In the genomic region with DNA sequence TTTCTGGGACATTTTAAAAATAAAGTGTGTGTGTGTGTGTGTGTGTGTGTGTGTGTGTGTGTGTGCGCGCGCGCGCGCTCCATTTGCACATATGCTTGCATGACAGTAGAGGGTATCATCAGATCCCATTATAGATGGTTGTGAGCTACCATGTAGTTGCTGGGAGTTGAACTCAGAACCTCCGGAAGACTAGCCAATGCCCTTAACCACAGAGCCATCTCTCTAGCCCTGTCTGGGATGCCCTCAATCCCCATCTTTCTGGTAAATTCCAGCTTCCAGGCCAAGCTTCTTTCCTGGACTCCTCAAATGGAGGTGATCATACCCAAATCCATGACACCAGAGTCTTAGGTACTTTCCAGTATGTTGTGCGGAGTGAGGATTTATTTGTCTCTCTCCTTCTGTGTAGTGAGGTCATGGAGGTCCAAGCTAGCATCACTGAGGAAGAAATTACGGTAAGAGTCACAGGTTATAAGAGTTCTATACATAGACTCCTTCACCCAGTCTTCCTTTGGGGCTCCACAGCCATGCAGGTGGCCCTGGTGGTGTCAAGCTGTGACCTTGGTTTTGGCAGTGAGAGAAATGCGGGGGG, we compare ENCODE assay signal across 26 mouse cellular contexts. TPM values are rescaled to one million over a fixed set of nuclear protein-coding genes. Genes with fewer than 3 reads are reported as not detected.
DNase-seq lines count a peak whose midpoint lies in the region; ATAC-seq and TF ChIP-seq lines count a peak whose summit lies in the region.
"Had no signal": no experiment of that assay in that cellular context is flagged by ENCODE, and none has a peak within 500 bp of the region (broad histone marks: within the 10 kb centered on the region; RNA-seq: fewer than 3 reads in every experiment).

No protein-coding gene starts in this region.

- WGBS in hindbrain, embryonic 11.5 days = 31% methylated on average over 10 of the region's 10 CpGs
- 31% methylated on average over 10 of the region's 10 CpGs for WGBS in hindbrain, embryonic 12.5 days
- 27% methylated on average over 10 of the region's 10 CpGs for WGBS in embryonic facial prominence, embryonic 10.5 days
- 62% methylated on average over 10 of the region's 10 CpGs for WGBS in intestine, embryonic 14.5 days
- WGBS in intestine, postnatal 0 days = 41% methylated on average over 10 of the region's 10 CpGs
- WGBS in forebrain, embryonic 16.5 days = 49% methylated on average over 10 of the region's 10 CpGs

- TF ChIP-seq CTCF in intestine, postnatal 0 days (IDR thresholded peaks at IDR 0.05; ENCODE audit: low read depth) = no peak

- peak; percentile 27 for DNase-seq in hindbrain, embryonic 11.5 days (ENCODE audit: low spot score)
- DNase-seq in embryonic facial prominence, embryonic 10.5 days (ENCODE audit: low spot score) = peak; percentile 12
- DNase-seq in intestine, embryonic 14.5 days (ENCODE audit: low spot score) = peak; percentile 59
- no peak for DNase-seq in lung, postnatal 10 days
- DNase-seq: adrenal gland, adult 2 months; adrenal gland, postnatal 14 days; cerebellum, adult 18-20 months; cerebellum, adult 9-10 months; cerebellum, postnatal 14 days; forebrain, postnatal 0 days; gastrocnemius, adult 2 months; gastrocnemius, postnatal 14 days; heart, postnatal 14 days; heart, postnatal 4 days; kidney, adult 11 months had no signal

- H3K36me3 ChIP-seq in hindbrain, embryonic 11.5 days (ENCODE audit: control insufficient read depth, insufficient read depth, low read length) = no peaks in the 10 kb centered on the region
- H3K36me3 ChIP-seq in hindbrain, embryonic 12.5 days = no peaks in the 10 kb centered on the region
- H3K36me3 ChIP-seq in embryonic facial prominence, embryonic 10.5 days (replicated peaks) = no peaks in the 10 kb centered on the region
- H3K36me3 ChIP-seq in intestine, embryonic 14.5 days (ENCODE audit: control insufficient read depth, insufficient read depth, low read length) = peaks cover 14% of the 10 kb centered on the region; the same call in 1 of the 2 replicates
- H3K36me3 ChIP-seq in intestine, postnatal 0 days (ENCODE audit: control insufficient read depth, insufficient read depth) = 0 out of 2 replicates have a peak, but pooled peaks cover 7% of the 10 kb centered on the region
- H3K36me3 ChIP-seq in forebrain, embryonic 16.5 days (ENCODE audit: control insufficient read depth, insufficient read depth) = no peaks in the 10 kb centered on the region
- H3K36me3 ChIP-seq: forebrain, embryonic 10.5 days; heart, embryonic 10.5 days; heart, embryonic 13.5 days; hindbrain, embryonic 15.5 days had no signal

- H3K4me1 ChIP-seq in hindbrain, embryonic 11.5 days (replicated peaks; ENCODE audit: control insufficient read depth, insufficient read depth, low read length) = peaks cover 9% of the 10 kb centered on the region; the same call in 1 of the 2 replicates
- H3K4me1 ChIP-seq in hindbrain, embryonic 12.5 days = peaks cover 31% of the 10 kb centered on the region
- H3K4me1 ChIP-seq in embryonic facial prominence, embryonic 10.5 days = peaks cover 34% of the 10 kb centered on the region
- peaks cover 17% of the 10 kb centered on the region; the same call in 1 of the 2 replicates for H3K4me1 ChIP-seq in intestine, embryonic 14.5 days (replicated peaks; ENCODE audit: control insufficient read depth, insufficient read depth, low read length)
- 0 out of 2 replicates have a peak, but pooled peaks cover 3% of the 10 kb centered on the region for H3K4me1 ChIP-seq in intestine, postnatal 0 days (replicated peaks; ENCODE audit: control insufficient read depth, insufficient read depth, low read length)
- peaks cover 27% of the 10 kb centered on the region for H3K4me1 ChIP-seq in forebrain, embryonic 16.5 days (replicated peaks; ENCODE audit: control insufficient read depth, insufficient read depth, low read length)

- no peak overlapping the region for H3K9ac ChIP-seq in hindbrain, embryonic 11.5 days (ENCODE audit: low read depth, low read length)
- H3K9ac ChIP-seq in hindbrain, embryonic 12.5 days = no peak overlapping the region
- no peak overlapping the region for H3K9ac ChIP-seq in intestine, embryonic 14.5 days (ENCODE audit: low read length)
- H3K9ac ChIP-seq in intestine, postnatal 0 days (ENCODE audit: low read depth, low read length) = peak overlapping the region; percentile 7; the same call in 1 of the 2 replicates
- no peak overlapping the region for H3K9ac ChIP-seq in forebrain, embryonic 16.5 days (replicated peaks; ENCODE audit: low read depth, low read length)
- H3K9ac ChIP-seq: forebrain, postnatal 0 days; heart, embryonic 13.5 days; hindbrain, embryonic 15.5 days had no signal

- H3K4me3 ChIP-seq in hindbrain, embryonic 11.5 days (ENCODE audit: low read depth, low read length) = no peak overlapping the region
- H3K4me3 ChIP-seq in hindbrain, embryonic 12.5 days = no peak overlapping the region
- H3K4me3 ChIP-seq in embryonic facial prominence, embryonic 10.5 days = no peak overlapping the region
- no peak overlapping the region for H3K4me3 ChIP-seq in intestine, embryonic 14.5 days (ENCODE audit: low read depth, low read length)
- H3K4me3 ChIP-seq in intestine, postnatal 0 days (ENCODE audit: low read depth, low read length) = peak overlapping the region; percentile 54; the same call in 1 of the 2 replicates
- H3K4me3 ChIP-seq in forebrain, embryonic 16.5 days (replicated peaks; ENCODE audit: low read length) = no peak overlapping the region
- H3K4me3 ChIP-seq: gastrocnemius, adult 2 months; heart, embryonic 10.5 days; heart, embryonic 13.5 days; hindbrain, embryonic 15.5 days had no signal

- H3K4me2 ChIP-seq in hindbrain, embryonic 11.5 days (replicated peaks; ENCODE audit: low read depth, low read length) = no peak overlapping the region
- H3K4me2 ChIP-seq in hindbrain, embryonic 12.5 days (replicated peaks) = no peak overlapping the region
- peak overlapping the region; percentile 71 for H3K4me2 ChIP-seq in intestine, embryonic 14.5 days (ENCODE audit: low read length)
- H3K4me2 ChIP-seq in intestine, postnatal 0 days (replicated peaks; ENCODE audit: low read depth) = peak overlapping the region; percentile 75
- H3K4me2 ChIP-seq in forebrain, embryonic 16.5 days (ENCODE audit: low read length) = no peak overlapping the region
- H3K4me2 ChIP-seq: heart, embryonic 13.5 days; hindbrain, embryonic 15.5 days had no signal

- no peaks in the 10 kb centered on the region for H3K9me3 ChIP-seq in hindbrain, embryonic 11.5 days (ENCODE audit: control insufficient read depth, low read length)
- H3K9me3 ChIP-seq in hindbrain, embryonic 12.5 days (replicated peaks) = no peaks in the 10 kb centered on the region
- no peaks in the 10 kb centered on the region for H3K9me3 ChIP-seq in embryonic facial prominence, embryonic 10.5 days
- no peaks in the 10 kb centered on the region for H3K9me3 ChIP-seq in intestine, embryonic 14.5 days (ENCODE audit: control insufficient read depth, low read length)
- H3K9me3 ChIP-seq in intestine, postnatal 0 days (ENCODE audit: control insufficient read depth) = no peaks in the 10 kb centered on the region
- no peaks in the 10 kb centered on the region for H3K9me3 ChIP-seq in forebrain, embryonic 16.5 days (ENCODE audit: control insufficient read depth, low read length)
- H3K9me3 ChIP-seq: forebrain, embryonic 10.5 days; forebrain, embryonic 13.5 days; heart, embryonic 10.5 days; heart, embryonic 13.5 days; hindbrain, embryonic 15.5 days had no signal

- no peak overlapping the region for H3K27ac ChIP-seq in hindbrain, embryonic 11.5 days (ENCODE audit: low read depth, low read length)
- H3K27ac ChIP-seq in hindbrain, embryonic 12.5 days = no peak overlapping the region
- no peak overlapping the region for H3K27ac ChIP-seq in embryonic facial prominence, embryonic 10.5 days (replicated peaks)
- H3K27ac ChIP-seq in intestine, embryonic 14.5 days (ENCODE audit: low read depth) = no peak overlapping the region
- no peak overlapping the region; the same call in 1 of the 2 replicates for H3K27ac ChIP-seq in intestine, postnatal 0 days (ENCODE audit: low read depth, low read length)
- no peak overlapping the region for H3K27ac ChIP-seq in forebrain, embryonic 16.5 days (ENCODE audit: low read length)
- H3K27ac ChIP-seq: gastrocnemius, adult 2 months; heart, embryonic 10.5 days; heart, embryonic 13.5 days; hindbrain, embryonic 15.5 days had no signal

- peaks cover 83% of the 10 kb centered on the region for H3K27me3 ChIP-seq in hindbrain, embryonic 11.5 days (ENCODE audit: control insufficient read depth, insufficient read depth, low read length)
- H3K27me3 ChIP-seq in hindbrain, embryonic 12.5 days = peaks cover 98% of the 10 kb centered on the region
- peaks cover 100% of the 10 kb centered on the region for H3K27me3 ChIP-seq in embryonic facial prominence, embryonic 10.5 days (replicated peaks; ENCODE audit: low read depth, poor library complexity, severe bottlenecking)
- peaks cover 58% of the 10 kb centered on the region for H3K27me3 ChIP-seq in intestine, embryonic 14.5 days (replicated peaks; ENCODE audit: control insufficient read depth, insufficient read depth, low read length)
- peaks cover 76% of the 10 kb centered on the region for H3K27me3 ChIP-seq in intestine, postnatal 0 days (replicated peaks; ENCODE audit: control insufficient read depth, insufficient read depth, low read length)
- peaks cover 50% of the 10 kb centered on the region for H3K27me3 ChIP-seq in forebrain, embryonic 16.5 days (replicated peaks; ENCODE audit: control insufficient read depth, insufficient read depth, low read length)

- no peak for ATAC-seq in hindbrain, embryonic 11.5 days (ENCODE audit: low FRiP score)
- no peak for ATAC-seq in hindbrain, embryonic 12.5 days (ENCODE audit: low FRiP score)
- ATAC-seq in intestine, embryonic 14.5 days (replicated peaks; ENCODE audit: low FRiP score, low TSS enrichment, low read depth) = no peak
- ATAC-seq in intestine, postnatal 0 days = no peak
- no peak for ATAC-seq in cerebellum, adult (ENCODE audit: insufficient number of reproducible peaks, low FRiP score, low TSS enrichment)
- ATAC-seq in forebrain, embryonic 16.5 days = no peak
- ATAC-seq: CD4-positive, CD25-positive, alpha-beta regulatory T cell, adult 4 months; forebrain, embryonic 13.5 days; forebrain, postnatal 0 days had no signal

RNA-seq across cellular contexts. Expression of a gene that starts 5.7 kb away (rescaled TPM):
- polyA plus RNA-seq in hindbrain, embryonic 11.5 days (2014; fragmentation: Nextera tagmentation; extraction: Ambion mirVana) = 0.20 and 0.38 TPM in 2 replicates
- polyA plus RNA-seq in hindbrain, embryonic 12.5 days (2016; fragmentation: Nextera tagmentation; extraction: Ambion mirVana) = 0.21 and 0.22 TPM in 2 replicates
- 3.7 and 4.1 TPM in 2 replicates for polyA plus RNA-seq in embryonic facial prominence, embryonic 10.5 days (2016; fragmentation: Nextera tagmentation; extraction: Ambion mirVana)
- 82.3 and 83.9 TPM in 2 replicates for polyA plus RNA-seq in intestine, embryonic 14.5 days (2014; fragmentation: Nextera tagmentation; extraction: Ambion mirVana)
- 54.3 and 56.9 TPM in 2 replicates for polyA plus RNA-seq in intestine, postnatal 0 days (2015; fragmentation: Nextera tagmentation; extraction: Ambion mirVana)
- 2.2 and 2.7 TPM in 2 replicates for polyA plus RNA-seq in forebrain, embryonic 16.5 days (2015; fragmentation: Nextera tagmentation; extraction: Ambion mirVana)
- polyA plus RNA-seq: adrenal gland, adult 2 months; CD4-positive, CD25-positive, alpha-beta regulatory T cell, adult 4 months; heart, embryonic 13.5 days; heart, embryonic 16.5 days had no signal

RNA-seq across cellular contexts. Expression of a gene that starts 56.8 kb away (rescaled TPM):
- polyA plus RNA-seq in hindbrain, embryonic 11.5 days (2014; fragmentation: Nextera tagmentation; extraction: Ambion mirVana) = 9.1 and 10.9 TPM in 2 replicates
- polyA plus RNA-seq in hindbrain, embryonic 12.5 days (2016; fragmentation: Nextera tagmentation; extraction: Ambion mirVana) = 17.0 and 17.4 TPM in 2 replicates
- polyA plus RNA-seq in embryonic facial prominence, embryonic 10.5 days (2016; fragmentation: Nextera tagmentation; extraction: Ambion mirVana) = 10.3 and 10.9 TPM in 2 replicates
- polyA plus RNA-seq in intestine, embryonic 14.5 days (2014; fragmentation: Nextera tagmentation; extraction: Ambion mirVana) = 18.6 and 21.4 TPM in 2 replicates
- polyA plus RNA-seq in intestine, postnatal 0 days (2015; fragmentation: Nextera tagmentation; extraction: Ambion mirVana) = 20.6 and 20.7 TPM in 2 replicates
- polyA plus RNA-seq in forebrain, embryonic 16.5 days (2015; fragmentation: Nextera tagmentation; extraction: Ambion mirVana) = 15.6 and 16.4 TPM in 2 replicates

Comparison
In these comparisons a context has a peak if more than half of its experiments do, and no peak if none do; other contexts are left out.
1. H3K4me2 ChIP-seq: peak in intestine, embryonic 14.5 days (single experiment) and intestine, postnatal 0 days (single experiment); none in hindbrain, embryonic 11.5 days (single experiment), hindbrain, embryonic 12.5 days (single experiment) and forebrain, embryonic 16.5 days (single experiment).
2. RNA of a gene that starts 5.7 kb away (polyA plus RNA-seq): 82.3 to 83.9 TPM in intestine, embryonic 14.5 days and 54.3 to 56.9 TPM in intestine, postnatal 0 days; 3.7 to 4.1 TPM in embryonic facial prominence, embryonic 10.5 days, 2.2 to 2.7 TPM in forebrain, embryonic 16.5 days, 0.21 to 0.22 TPM in hindbrain, embryonic 12.5 days and 0.20 to 0.38 TPM in hindbrain, embryonic 11.5 days; every median in the first group is over 10 times any median in the second.